Mouse (Mus musculus): ENCODE results near the gene Wfdc2. TPM values are rescaled to one million over a fixed set of nuclear protein-coding genes. Genes with fewer than 3 reads are reported as not detected.

Gene Wfdc2
- polyA plus RNA-seq, 1 experiment from 2014 or later: 0.76 TPM

Other genes with a start within 250 kb of the Wfdc2 start
- not detected in 2 replicates for gene Svs6, start 245.7 kb upstream of the Wfdc2 start, polyA plus RNA-seq (2014; fragmentation: Nextera tagmentation; extraction: Ambion mirVana)
- not detected in 2 replicates for gene Svs5, start 229.7 kb upstream of the Wfdc2 start, polyA plus RNA-seq (2014; fragmentation: Nextera tagmentation; extraction: Ambion mirVana)
- gene Slpi, start 173.3 kb upstream of the Wfdc2 start, polyA plus RNA-seq (2014; fragmentation: Nextera tagmentation; extraction: Ambion mirVana): not detected in 2 replicates
- 0.11 and 0.17 TPM in 2 replicates for gene Rbpjl, start 159.3 kb upstream of the Wfdc2 start, polyA plus RNA-seq (2014; fragmentation: Nextera tagmentation; extraction: Ambion mirVana)
- 0.36 and 0.82 TPM in 2 replicates for gene Matn4, start 157.3 kb upstream of the Wfdc2 start, polyA plus RNA-seq (2014; fragmentation: Nextera tagmentation; extraction: Ambion mirVana)
- 3.6 and 7.1 TPM in 2 replicates for gene Sdc4, start 118.5 kb upstream of the Wfdc2 start, polyA plus RNA-seq (2014; fragmentation: Nextera tagmentation; extraction: Ambion mirVana)
- 88.9 and 96.3 TPM in 2 replicates for gene Sys1, start 105.4 kb upstream of the Wfdc2 start, polyA plus RNA-seq (2014; fragmentation: Nextera tagmentation; extraction: Ambion mirVana)
- 3.0 and 3.1 TPM in 2 replicates for gene Gm20458, start 101.4 kb upstream of the Wfdc2 start, polyA plus RNA-seq (2014; fragmentation: Nextera tagmentation; extraction: Ambion mirVana)
- gene Trp53tg5, start 88.7 kb upstream of the Wfdc2 start, polyA plus RNA-seq (2014; fragmentation: Nextera tagmentation; extraction: Ambion mirVana): not detected in 2 replicates
- 13.7 and 15.6 TPM in 2 replicates for gene Dbndd2, start 76.3 kb upstream of the Wfdc2 start, polyA plus RNA-seq (2014; fragmentation: Nextera tagmentation; extraction: Ambion mirVana)
- gene Pigt, start 64.9 kb upstream of the Wfdc2 start, polyA plus RNA-seq (2014; fragmentation: Nextera tagmentation; extraction: Ambion mirVana): 96.6 and 118 TPM in 2 replicates
- not detected in 2 replicates for gene Spint3, start 11.0 kb downstream of the Wfdc2 start, polyA plus RNA-seq (2014; fragmentation: Nextera tagmentation; extraction: Ambion mirVana)
- gene Wfdc6a, start 23.0 kb downstream of the Wfdc2 start, polyA plus RNA-seq (2014; fragmentation: Nextera tagmentation; extraction: Ambion mirVana): not detected in 2 replicates
- not detected in 2 replicates for gene Eppin, start 31.2 kb downstream of the Wfdc2 start, polyA plus RNA-seq (2014; fragmentation: Nextera tagmentation; extraction: Ambion mirVana)
- not detected in 2 replicates for gene Wfdc6b, start 51.1 kb downstream of the Wfdc2 start, polyA plus RNA-seq (2014; fragmentation: Nextera tagmentation; extraction: Ambion mirVana)
- gene Wfdc8, start 51.2 kb downstream of the Wfdc2 start, polyA plus RNA-seq (2014; fragmentation: Nextera tagmentation; extraction: Ambion mirVana): not detected in 2 replicates
- gene Wfdc16, start 76.4 kb downstream of the Wfdc2 start, polyA plus RNA-seq (2014; fragmentation: Nextera tagmentation; extraction: Ambion mirVana): not detected in 2 replicates
- gene Wfdc10, start 93.6 kb downstream of the Wfdc2 start, polyA plus RNA-seq (2014; fragmentation: Nextera tagmentation; extraction: Ambion mirVana): not detected in 2 replicates
- not detected in 2 replicates for gene Wfdc9, start 94.2 kb downstream of the Wfdc2 start, polyA plus RNA-seq (2014; fragmentation: Nextera tagmentation; extraction: Ambion mirVana)
- gene Wfdc11, start 111.7 kb downstream of the Wfdc2 start, polyA plus RNA-seq (2014; fragmentation: Nextera tagmentation; extraction: Ambion mirVana): not detected in 2 replicates
- gene Wfdc13, start 122.7 kb downstream of the Wfdc2 start, polyA plus RNA-seq (2014; fragmentation: Nextera tagmentation; extraction: Ambion mirVana): not detected in 2 replicates
- not detected in 2 replicates for gene Spint4, start 136.1 kb downstream of the Wfdc2 start, polyA plus RNA-seq (2014; fragmentation: Nextera tagmentation; extraction: Ambion mirVana)
- not detected in 2 replicates for gene Spint5, start 152.9 kb downstream of the Wfdc2 start, polyA plus RNA-seq (2014; fragmentation: Nextera tagmentation; extraction: Ambion mirVana)
- 0.77 and 1.2 TPM in 2 replicates for gene Wfdc3, start 183.5 kb downstream of the Wfdc2 start, polyA plus RNA-seq (2014; fragmentation: Nextera tagmentation; extraction: Ambion mirVana)
- 49.0 and 56.0 TPM in 2 replicates for gene Dnttip1, start 183.6 kb downstream of the Wfdc2 start, polyA plus RNA-seq (2014; fragmentation: Nextera tagmentation; extraction: Ambion mirVana)
- 30.6 and 38.9 TPM in 2 replicates for gene Ube2c, start 207.5 kb downstream of the Wfdc2 start, polyA plus RNA-seq (2014; fragmentation: Nextera tagmentation; extraction: Ambion mirVana)
- 1.9 and 6.4 TPM in 2 replicates for gene Tnnc2, start 217.6 kb downstream of the Wfdc2 start, polyA plus RNA-seq (2014; fragmentation: Nextera tagmentation; extraction: Ambion mirVana)
- 31.6 and 41.1 TPM in 2 replicates for gene Snx21, start 223.4 kb downstream of the Wfdc2 start, polyA plus RNA-seq (2014; fragmentation: Nextera tagmentation; extraction: Ambion mirVana)
- 21.0 and 24.2 TPM in 2 replicates for gene Acot8, start 242.5 kb downstream of the Wfdc2 start, polyA plus RNA-seq (2014; fragmentation: Nextera tagmentation; extraction: Ambion mirVana)
- 16.9 and 19.0 TPM in 2 replicates for gene Zswim3, start 242.7 kb downstream of the Wfdc2 start, polyA plus RNA-seq (2014; fragmentation: Nextera tagmentation; extraction: Ambion mirVana)

All from neural tube, embryonic 14.5 days (tissue).